Mouse (Mus musculus): Measurements from ENCODE around the gene Gm10577. TPM values are rescaled to one million over a fixed set of nuclear protein-coding genes. Genes with fewer than 3 reads are reported as not detected.

Gene Gm10577
- polyA plus RNA-seq, 1 experiment: not detected

- DNase-seq (ENCODE audit: low spot score): no peak
These were observed 24.9 kb downstream of the Gm10577 start for GRCm38 (mm10) chr4:100995617-100996016.

GRCm38 (mm10) chr4:100994442-100995255 is 25.8 kb downstream of the Gm10577 start:
- no peak for DNase-seq (ENCODE audit: low spot score)

- DNase-seq (ENCODE audit: low spot score): no peak
These were observed 28.4 kb downstream of the Gm10577 start for GRCm38 (mm10) chr4:100992086-100992485.

GRCm38 (mm10) chr4:100990996-100991395 is 29.5 kb downstream of the Gm10577 start:
- no peak for DNase-seq (ENCODE audit: low spot score)

GRCm38 (mm10) chr4:100988231-100988799 is 32.2 kb downstream of the Gm10577 start:
- DNase-seq (ENCODE audit: low spot score): no peak

- DNase-seq (ENCODE audit: low spot score): no peak
These were observed 33.3 kb downstream of the Gm10577 start for GRCm38 (mm10) chr4:100987187-100987586.

- no peak for DNase-seq (ENCODE audit: low spot score)
These were observed 43.0 kb downstream of the Gm10577 start for GRCm38 (mm10) chr4:100977522-100977921.

GRCm38 (mm10) chr4:100974455-100975035 is 46.0 kb downstream of the Gm10577 start:
- DNase-seq (ENCODE audit: low spot score): no peak

- DNase-seq (ENCODE audit: low spot score): no peak
These were observed 46.6 kb downstream of the Gm10577 start for GRCm38 (mm10) chr4:100973641-100974454.

Other genes with a start within 250 kb of the Gm10577 start
- 20.5 and 22.2 TPM in 2 replicates for gene Cachd1, start 244.0 kb downstream of the Gm10577 start, polyA plus RNA-seq (2012; rRNA removed)
- gene Raver2, start 48.3 kb upstream of the Gm10577 start, polyA plus RNA-seq (2012; rRNA removed): 15.3 and 17.5 TPM in 2 replicates
- 64.0 and 71.2 TPM in 2 replicates for gene Jak1, start 244.6 kb upstream of the Gm10577 start, polyA plus RNA-seq (2012; rRNA removed)